Mouse (Mus musculus): Measurements from ENCODE around the gene Tmod4. TPM values are rescaled to one million over a fixed set of nuclear protein-coding genes. Genes with fewer than 3 reads are reported as not detected.

Tmod4 gene
- polyA plus RNA-seq, 1 experiment = 0.24 TPM

DNA sequence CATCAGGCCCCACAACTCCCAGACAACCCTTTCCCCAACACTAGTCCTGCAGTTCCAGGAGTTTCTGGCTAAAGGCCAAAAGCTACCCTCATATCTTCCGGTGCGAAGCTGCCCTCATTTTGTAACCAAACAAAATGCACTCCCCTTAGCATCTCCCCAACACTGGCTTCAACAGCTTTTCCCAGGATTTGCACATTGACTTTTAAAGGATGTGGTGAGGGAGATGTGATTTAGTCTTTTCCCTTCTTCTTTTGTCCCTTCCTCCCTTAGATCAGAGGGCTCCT is 38.0 kb downstream of the Tmod4 start:
- TF ChIP-seq GATA1 (IDR thresholded peaks at IDR 0.05; ENCODE audit: low read length) = no peak

DNA sequence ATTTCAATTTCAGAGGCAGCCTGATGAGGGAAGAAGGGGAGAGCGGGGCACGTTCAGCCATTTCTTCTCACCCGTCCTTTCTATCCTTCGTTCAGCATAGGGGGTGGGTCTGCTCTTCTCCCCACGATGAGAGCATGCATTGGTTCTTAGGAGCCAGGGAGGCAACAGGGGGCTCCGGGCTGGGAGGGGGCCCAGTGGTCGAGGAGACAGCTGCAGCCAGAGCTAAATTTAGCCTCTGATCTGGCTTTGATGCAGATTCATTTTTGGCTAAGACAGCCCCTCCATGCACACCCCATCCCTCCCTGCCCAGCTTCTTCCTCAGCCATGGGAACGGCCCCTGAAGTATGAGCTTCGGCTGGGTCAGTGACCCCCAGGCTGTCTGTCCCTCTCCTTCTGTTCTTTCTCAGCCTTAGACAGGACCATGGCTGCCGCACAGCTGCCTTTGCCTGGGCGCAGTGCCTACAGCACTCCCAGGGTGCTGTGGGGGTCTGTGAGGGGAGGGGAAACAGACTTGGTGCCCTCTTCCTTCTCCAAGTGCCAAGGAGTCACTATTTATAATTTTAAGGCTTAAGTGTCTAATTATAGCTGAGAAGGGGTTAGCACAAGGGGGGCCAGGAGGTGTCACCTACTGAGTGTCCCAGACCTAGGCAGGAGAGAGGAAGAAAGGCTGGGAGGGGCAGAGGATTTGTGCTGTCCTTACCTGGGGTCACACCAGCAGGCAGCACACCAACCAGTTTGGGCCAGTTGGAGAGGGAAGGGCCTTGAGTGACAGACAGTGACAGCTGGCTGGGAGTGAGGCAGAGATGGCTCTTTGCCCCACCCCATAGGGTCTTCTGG is 39.4 kb downstream of the Tmod4 start:
- TF ChIP-seq GATA1 (IDR thresholded peaks at IDR 0.05; ENCODE audit: low read length) = no peak

DNA sequence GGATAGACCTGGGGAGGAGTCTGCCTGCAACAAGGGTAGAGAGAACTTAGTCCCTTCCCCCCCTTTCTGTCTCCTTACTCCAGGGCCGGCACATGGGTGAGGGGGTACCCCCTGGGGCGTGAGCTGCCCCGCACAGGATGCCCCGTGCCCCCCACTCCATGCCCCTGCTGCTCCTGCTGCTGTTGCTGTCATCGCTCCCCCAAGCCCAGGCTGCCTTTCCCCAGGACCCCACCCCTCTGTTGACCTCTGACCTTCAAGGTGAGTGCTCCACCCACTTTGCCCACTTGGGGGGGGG is 39.9 kb downstream of the Tmod4 start:
- no peak for TF ChIP-seq GATA1 (IDR thresholded peaks at IDR 0.05; ENCODE audit: low read length)

DNA sequence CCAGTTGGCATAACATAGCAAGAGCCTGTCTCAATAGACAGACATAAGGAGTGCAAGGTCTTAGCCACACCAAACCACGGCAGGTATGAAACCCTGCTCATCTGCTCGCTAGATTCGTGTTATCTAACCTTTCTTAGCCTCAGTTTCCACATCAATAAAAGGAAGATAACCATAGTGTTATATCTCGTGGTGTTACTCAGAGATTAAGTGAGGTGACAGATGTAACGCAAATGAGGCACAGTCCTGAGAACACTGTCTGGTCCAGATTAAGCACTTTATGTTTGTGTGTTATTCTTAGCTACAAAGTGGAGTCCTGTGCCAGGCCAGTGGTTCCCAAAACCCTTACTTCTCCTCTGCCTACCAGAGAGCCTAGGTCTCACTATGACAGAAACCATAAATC is 40.6 kb downstream of the Tmod4 start:
- no peak for TF ChIP-seq GATA1 (IDR thresholded peaks at IDR 0.05; ENCODE audit: low read length)

DNA sequence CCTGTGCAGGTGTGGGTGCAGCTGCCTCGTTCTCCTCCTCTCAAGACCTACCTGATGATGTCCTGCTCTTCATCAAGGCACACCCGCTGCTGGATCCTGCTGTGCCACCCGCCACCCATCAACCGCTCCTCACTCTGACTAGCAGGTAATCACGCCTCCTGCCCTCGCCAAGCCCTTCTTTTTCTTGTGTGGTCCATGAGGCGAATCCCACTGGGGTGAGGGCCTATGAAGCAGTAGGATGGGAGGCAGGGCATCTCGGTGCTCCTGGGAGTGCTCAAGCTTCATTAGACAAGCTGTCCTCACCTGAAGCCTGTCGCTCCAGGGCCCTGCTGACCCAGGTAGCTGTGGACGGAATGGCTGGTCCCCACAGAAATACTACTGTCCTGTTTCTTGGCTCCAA is 45.7 kb downstream of the Tmod4 start:
- no peak for TF ChIP-seq GATA1 (IDR thresholded peaks at IDR 0.05; ENCODE audit: low read length)

DNA sequence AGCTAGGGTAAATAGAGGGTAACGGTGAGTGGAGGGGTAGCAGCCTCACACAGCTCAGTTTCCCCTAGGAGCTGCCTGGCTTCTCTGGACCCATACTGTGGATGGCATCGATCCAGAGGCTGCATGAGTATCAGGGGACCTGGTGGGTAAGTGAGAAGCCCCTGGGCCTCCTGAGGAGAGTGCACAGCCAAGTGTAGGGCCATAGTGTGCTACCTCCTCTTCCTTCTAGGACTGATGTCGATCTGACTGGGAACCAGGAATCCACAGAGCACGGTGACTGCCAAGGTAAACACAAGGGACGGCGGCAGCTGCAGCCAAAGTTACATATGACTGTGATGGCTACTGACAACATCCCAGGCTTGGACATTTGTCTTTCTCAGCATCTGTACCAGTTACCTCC is 46.8 kb downstream of the Tmod4 start:
- no peak for TF ChIP-seq GATA1 (IDR thresholded peaks at IDR 0.05; ENCODE audit: low read length)

DNA sequence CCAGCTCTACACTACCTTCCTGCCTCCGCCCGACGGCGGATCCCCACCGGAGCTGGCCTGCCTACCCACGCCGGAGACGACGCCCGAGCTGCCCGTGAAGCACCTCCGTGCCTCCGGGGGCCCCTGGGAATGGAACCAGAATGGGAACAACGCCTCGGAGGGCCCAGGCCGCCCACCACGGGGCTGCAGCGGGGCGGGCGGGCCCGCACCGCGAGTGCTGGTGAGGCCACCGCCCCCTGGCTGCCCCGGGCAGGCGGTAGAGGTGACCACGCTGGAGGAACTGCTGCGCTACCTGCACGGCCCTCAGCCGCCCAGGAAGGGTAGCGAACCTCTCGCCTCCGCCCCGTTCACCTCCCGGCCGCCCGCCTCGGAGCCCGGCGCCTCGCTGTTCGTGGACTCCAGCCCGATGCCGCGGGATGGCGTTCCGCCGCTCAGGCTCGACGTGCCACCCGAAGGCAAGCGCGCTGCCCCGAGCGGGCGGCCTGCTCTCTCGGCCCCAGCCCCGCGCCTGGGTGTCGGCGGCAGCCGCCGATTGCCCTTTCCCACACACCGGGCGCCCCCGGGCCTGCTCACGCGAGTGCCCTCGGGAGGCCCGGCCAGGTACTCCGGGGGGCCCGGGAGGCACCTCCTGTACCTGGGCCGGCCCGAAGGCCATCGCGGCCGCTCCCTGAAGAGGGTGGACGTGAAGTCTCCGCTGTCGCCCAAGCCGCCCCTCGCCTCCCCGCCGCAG is 48.4 kb downstream of the Tmod4 start:
- no peak for TF ChIP-seq GATA1 (IDR thresholded peaks at IDR 0.05; ENCODE audit: low read length)

DNA sequence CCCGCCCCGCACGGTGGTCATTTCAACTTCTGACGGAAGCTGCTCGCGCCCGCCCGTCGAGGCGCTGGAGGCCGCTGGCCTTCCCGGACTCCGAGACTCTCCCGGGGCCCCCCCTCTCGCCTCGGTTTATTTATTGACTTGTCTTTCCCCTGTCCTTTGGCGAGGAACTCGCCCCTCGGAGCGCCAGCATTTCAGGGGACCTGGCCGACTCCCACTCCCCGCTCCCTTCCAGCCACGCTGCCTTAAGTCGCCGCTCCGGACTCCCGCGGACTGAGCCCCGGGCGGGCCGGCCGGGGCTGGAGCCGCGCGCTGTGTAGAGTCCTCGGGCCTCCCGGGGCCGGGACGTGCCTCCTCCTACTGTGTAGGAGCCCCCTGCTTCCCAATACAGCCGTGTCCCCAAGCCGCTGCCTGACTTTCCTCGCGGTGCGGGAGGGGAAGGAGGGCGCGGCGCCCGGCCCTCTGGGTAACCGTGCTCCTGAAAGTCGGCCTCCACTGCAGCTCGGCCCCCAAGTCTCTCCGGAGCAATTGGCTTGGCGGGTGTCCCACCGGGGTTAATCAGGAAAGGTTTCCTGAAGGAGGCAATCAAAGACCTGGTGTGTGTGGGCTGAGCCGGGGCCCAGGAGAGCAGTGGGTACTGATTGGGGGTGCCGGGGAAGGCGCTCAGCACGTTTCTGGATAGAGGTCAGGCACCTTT is 49.1 kb downstream of the Tmod4 start:
- TF ChIP-seq GATA1 (IDR thresholded peaks at IDR 0.05; ENCODE audit: low read length) = no peak

DNA sequence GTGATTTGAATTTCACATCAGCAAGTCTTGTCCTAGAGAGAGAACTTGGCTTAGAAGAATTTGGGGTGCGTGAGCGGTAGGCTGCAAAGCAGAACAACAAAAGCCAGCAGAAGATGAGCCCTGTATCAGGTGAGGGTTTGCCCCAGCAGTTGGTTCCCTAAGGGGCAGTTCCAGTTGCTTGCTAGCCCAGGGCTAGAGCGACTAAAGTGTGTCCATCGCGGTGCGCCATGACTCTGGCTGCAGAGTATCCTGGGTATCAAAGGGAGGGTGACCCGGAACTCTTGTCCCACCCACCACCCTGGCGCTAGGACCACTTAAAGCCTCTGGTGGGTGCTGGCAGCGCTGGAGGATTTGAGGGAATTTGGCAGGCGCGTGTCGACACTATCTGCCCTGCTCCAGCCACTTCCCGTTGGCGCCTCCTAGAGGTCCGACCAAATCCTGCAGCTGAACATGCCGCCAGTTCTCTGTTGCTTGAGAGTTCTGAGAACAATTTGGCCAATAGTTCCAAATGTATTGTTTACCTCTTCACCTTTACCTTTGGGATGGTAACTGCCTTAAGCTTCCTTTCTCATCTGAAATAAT is 49.8 kb downstream of the Tmod4 start:
- no peak for TF ChIP-seq GATA1 (IDR thresholded peaks at IDR 0.05; ENCODE audit: low read length)

DNA sequence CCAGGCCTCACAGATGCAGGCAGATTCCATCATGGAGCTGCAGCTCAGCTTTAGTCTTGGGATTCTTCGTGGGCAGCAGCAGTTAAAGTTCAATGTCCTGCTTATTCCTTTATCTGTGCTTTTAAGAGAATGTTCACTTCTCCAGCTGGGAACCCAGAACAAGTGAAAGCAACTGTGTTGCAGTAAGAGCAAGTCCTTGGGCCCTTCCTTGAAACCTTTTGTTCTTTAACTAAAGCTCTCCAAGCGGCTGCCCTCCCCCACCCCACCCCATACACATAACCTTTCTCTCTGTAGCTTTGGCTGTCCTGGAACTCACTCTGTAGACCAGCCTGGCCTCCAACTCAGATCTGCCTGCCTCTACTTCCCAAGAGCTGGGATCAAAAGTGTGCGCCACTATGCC is 52.2 kb downstream of the Tmod4 start:
- TF ChIP-seq GATA1 (IDR thresholded peaks at IDR 0.05; ENCODE audit: low read length) = no peak

DNA sequence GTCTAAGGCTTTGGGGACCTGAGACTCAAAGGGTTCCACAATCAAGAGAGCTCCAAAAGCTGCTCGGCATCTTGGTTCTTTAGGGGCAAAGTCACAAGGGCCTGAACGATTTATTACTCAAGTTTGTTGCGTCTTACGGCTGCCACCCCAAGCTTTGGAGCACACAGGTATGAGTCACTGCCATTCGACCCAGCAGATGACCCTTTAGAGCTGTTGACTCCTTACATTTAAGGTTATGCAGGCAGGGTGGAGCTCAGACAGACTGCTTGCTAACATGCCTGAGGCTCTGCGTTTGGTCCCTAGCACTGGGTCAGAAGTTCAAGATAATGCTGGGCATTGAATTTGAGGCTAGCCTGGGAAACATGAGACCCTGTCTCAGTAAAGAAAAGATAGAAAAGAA is 53.3 kb downstream of the Tmod4 start:
- no peak for TF ChIP-seq GATA1 (IDR thresholded peaks at IDR 0.05; ENCODE audit: low read length)

Other genes with a start within 250 kb of the Tmod4 start
- 363 and 481 TPM in 2 replicates for gene Psmb4, start 237.5 kb upstream of the Tmod4 start, polyA plus RNA-seq (2012)
- gene Selenbp1, start 191.4 kb upstream of the Tmod4 start, polyA plus RNA-seq (2012) = 15.2 and 71.3 TPM in 2 replicates
- gene Rfx5, start 170.4 kb upstream of the Tmod4 start, polyA plus RNA-seq (2012) = 12.5 and 12.6 TPM in 2 replicates
- gene Pi4kb, start 149.7 kb upstream of the Tmod4 start, polyA plus RNA-seq (2012) = 9.8 and 11.2 TPM in 2 replicates
- gene Zfp687, start 109.0 kb upstream of the Tmod4 start, polyA plus RNA-seq (2012) = 69.4 and 75.7 TPM in 2 replicates
- 165 and 202 TPM in 2 replicates for gene Psmd4, start 81.9 kb upstream of the Tmod4 start, polyA plus RNA-seq (2012)
- 24.3 and 27.7 TPM in 2 replicates for gene Pip5k1a, start 17.5 kb upstream of the Tmod4 start, polyA plus RNA-seq (2012)
- gene Vps72, start 13.5 kb upstream of the Tmod4 start, polyA plus RNA-seq (2012) = 298 and 449 TPM in 2 replicates
- gene Scnm1, start 9.5 kb downstream of the Tmod4 start, polyA plus RNA-seq (2012) = 5.1 and 6.4 TPM in 2 replicates
- gene Lysmd1, start 9.6 kb downstream of the Tmod4 start, polyA plus RNA-seq (2012) = 5.6 and 9.6 TPM in 2 replicates
- not detected in 2 replicates for gene Tnfaip8l2, start 17.9 kb downstream of the Tmod4 start, polyA plus RNA-seq (2012)
- gene Sema6c, start 36.0 kb downstream of the Tmod4 start, polyA plus RNA-seq (2012) = 1.6 and 2.4 TPM in 2 replicates
- gene Gabpb2, start 93.4 kb downstream of the Tmod4 start, polyA plus RNA-seq (2012) = 3.0 and 3.9 TPM in 2 replicates
- gene Cdc42se1, start 104.3 kb downstream of the Tmod4 start, polyA plus RNA-seq (2012) = 142 and 147 TPM in 2 replicates
- 2.4 and 4.8 TPM in 2 replicates for gene Mllt11, start 107.7 kb downstream of the Tmod4 start, polyA plus RNA-seq (2012)
- not detected in 2 replicates for gene Gm128, start 117.1 kb downstream of the Tmod4 start, polyA plus RNA-seq (2012)
- gene Bnipl, start 126.7 kb downstream of the Tmod4 start, polyA plus RNA-seq (2012) = not detected in 2 replicates
- 82.1 and 111 TPM in 2 replicates for gene Mindy1, start 156.9 kb downstream of the Tmod4 start, polyA plus RNA-seq (2012)
- gene Prune1, start 157.6 kb downstream of the Tmod4 start, polyA plus RNA-seq (2012) = 2.4 and 3.3 TPM in 2 replicates
- 0.97 and 1.0 TPM in 2 replicates for gene Anxa9, start 182.7 kb downstream of the Tmod4 start, polyA plus RNA-seq (2012)
- gene Cers2, start 190.3 kb downstream of the Tmod4 start, polyA plus RNA-seq (2012) = 461 and 746 TPM in 2 replicates
- 54.7 and 74.2 TPM in 2 replicates for gene Setdb1, start 232.7 kb downstream of the Tmod4 start, polyA plus RNA-seq (2012)